Mouse (Mus musculus) liver, embryonic 14.5 days (tissue): ENCODE results near the gene Gclc.

Source experiments
- CTCF ChIP-seq: IDR thresholded peaks from 2 replicates; pipeline ENCODE4 v1.5.1; 2016; ENCODE audit warnings: antibody characterized with exemption, low read depth, control low read depth
- EP300 ChIP-seq: IDR thresholded peaks from 2 replicates; pipeline ENCODE4 v1.6.1; 2016; ENCODE audit warnings: antibody characterized with exemption, low read depth

DNA sequence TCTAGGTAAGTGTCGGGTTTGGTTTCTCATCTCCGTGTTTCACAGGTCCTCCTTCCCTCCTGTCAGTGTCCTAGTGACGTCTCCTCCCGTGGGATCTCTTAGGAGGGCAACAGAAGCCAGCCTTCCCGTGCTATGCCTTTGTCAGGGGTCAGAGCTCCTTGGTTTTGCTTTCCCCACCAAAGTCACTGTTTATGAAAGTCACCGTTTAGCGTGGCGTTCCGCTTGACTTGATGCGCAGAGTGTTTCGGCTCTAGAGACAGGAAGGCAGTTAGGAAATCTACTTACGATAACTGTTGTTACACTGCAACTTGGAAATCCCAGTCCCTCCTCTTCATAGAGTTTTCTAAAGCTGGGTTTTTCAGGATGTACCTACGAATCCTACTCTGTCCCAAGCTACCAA is 28.7 kb downstream of the Gclc start:
- TF ChIP-seq CTCF (no peak), EP300 (no peak)
